Mouse (Mus musculus) kidney, adult 18-20 months (tissue): ENCODE results near the gene Strc.
"Not testable (repeated sequence)": the region's sequence is repeated elsewhere in the genome, so short reads cannot be mapped to it uniquely, and the experiment has no call there.

ENCODE experiments used
- DNase-seq: peaks from one replicate; pipeline ENCODE4 v3.0.0; 2021

Strc gene

DNA sequence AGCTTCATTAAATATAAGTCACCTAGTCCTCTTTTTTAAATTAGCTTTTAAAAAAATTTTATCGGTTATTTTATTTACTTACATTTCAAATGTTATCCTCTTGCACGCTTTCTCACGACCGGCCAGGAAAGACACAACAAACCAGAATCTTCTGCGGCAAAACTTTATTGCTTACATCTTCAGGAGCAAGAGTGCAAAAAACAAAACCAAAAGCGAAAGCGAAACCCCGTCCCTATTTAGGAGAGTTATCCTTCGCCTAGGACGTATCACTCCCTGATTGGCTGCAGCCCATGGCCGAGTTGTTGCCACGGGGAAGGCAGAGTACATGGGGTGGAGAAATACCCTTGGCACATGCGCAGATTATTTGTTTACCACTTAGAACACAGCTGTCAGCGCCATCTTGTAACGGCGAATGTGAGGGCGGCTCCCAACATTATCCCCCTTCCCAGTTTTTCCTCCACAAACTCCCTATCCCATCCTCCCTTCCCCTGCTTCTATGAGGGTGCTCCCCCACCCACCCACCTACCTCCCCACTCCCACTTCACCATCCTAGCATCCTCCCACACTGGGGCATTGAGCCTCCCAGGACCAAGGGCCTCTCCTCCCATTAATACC, at the start of gene Strc:
Gene Strc (minus strand): TSS at position 208 of the 615 bp plus-strand sequence.
- not testable (repeated sequence) for DNase-seq

DNA sequence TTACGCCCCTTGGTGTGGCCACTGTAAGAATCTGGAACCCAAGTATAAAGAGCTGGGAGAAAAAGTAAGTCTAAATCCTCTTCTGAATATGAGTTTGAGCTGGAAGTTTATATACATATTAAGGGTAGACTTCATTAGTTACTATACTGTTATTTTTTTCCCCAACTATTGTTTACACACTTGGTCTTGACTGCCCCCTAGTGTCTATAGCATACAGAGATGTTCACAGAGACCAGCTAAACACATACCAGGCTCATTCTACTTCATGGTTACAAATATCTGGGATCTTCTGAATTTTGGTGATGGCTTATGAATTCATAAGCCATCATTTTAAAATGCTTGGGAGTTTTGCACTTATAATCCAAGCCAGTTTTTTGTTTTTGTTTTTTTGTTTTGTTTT, 47.9 kb upstream of the Strc start:
- DNase-seq, result no peak

DNA sequence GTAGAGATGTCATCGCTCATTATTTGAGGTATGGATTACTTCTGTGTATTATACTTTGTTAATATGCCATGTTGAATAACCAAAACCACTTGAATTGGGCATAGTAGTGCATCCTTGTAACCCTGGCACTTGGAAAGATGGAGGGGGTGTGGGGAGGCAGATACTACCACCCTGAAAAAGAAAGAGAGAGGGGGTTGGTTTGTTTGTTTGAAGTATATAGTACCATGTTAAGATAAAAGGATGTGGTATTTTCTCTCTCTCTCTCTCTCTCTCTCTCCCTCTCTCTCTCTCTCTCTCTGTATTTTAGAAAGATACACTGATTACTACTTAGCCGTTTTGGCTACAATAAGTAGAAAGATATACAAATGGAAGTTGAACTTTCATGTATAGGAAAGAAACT, 38.9 kb upstream of the Strc start:
- DNase-seq, result no peak

DNA sequence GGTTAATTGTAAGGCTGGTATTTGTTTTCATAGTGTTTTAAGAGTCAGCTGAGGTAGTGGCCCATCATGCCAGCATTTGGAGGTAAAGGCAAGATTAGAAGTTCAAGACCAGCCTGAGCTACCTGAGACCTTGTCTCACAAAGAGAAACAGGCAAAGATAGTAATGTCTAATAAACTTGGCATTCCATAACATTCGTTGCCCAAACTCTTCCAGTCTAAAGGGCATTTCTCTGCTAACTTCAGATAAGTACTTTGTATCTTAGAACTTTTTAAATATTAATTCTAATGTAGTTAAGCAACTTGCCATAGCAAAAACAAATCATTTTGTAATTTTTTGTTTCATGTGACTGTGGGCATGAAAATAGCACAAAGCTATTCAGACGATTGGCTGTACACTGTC, 36.2 kb upstream of the Strc start:
- no peak for DNase-seq

DNA sequence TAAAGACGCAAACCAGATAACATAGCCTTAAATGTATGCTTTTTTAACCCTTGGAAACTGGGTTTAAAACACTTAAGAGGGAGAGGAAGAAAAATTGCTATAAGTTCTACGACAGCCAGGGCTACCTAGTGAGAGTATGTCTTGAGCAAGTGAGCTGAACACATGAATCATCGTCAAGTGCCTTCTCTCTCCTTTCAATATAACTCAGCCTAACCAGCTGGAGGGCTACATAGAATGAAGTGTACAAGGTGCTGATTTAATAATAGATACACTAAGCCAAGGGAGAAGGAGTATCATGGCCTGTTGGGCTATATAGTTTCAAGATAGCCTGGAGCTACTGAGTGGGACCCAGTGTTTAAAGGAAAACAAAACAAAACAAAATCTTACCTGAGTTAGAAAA, 31.5 kb upstream of the Strc start:
- no peak for DNase-seq

DNA sequence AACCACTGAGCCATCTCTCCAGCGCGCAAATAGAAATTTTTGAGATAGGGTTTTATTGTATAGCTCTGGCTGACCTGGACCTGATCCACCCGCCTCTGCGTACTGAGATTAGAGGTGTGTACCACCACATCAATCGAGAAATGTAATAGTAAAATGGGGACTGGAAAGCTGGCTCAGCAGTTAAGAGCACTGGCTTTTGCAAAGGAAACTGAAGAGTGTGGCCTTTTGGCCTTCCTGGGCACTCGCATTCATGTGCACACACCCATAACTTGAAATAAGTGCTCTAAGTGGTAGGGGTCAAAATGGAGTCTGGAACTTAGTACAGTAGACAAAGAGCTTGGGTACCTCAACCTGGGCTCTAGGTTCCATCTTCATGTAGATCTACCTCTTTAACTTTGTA, 29.4 kb upstream of the Strc start:
- DNase-seq, result no peak

DNA sequence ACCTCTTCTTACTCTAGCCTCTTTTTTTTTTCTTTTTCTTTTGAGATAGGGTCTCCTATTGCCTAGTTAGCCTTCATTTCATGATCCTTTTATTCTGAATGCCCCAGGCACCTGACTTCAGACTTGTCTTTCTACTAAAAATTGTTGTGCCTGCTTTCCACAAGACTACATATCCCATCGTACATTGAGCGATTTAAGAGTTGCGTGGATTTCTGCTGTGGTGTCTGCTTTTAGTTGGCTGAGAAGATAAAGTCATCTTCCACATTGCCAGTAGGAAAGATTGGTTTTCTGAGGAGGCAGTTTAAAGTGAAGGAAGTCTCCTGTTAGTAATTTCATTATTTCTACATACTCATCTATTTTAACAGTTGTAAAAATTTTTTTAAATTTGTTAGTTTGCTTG, 28.6 kb upstream of the Strc start:
- no peak for DNase-seq

DNA sequence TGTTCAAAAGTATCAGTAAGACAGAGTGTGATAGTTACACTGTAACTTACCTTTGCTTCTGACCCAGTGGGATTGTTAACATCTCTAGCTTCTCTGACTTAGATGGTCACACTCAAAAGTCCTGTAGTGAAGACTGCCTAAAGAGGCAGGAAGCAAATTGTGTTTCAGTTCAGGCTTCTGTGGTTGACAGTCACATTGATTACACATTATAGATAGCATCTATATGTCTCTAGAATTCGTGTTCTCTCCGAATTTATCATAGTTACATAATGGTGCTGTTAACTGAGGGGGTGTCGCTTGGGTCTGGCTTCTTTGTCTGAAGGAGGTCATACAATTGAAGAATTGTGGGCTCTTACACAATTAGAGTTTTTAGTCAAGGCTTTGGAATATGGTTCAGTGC, 28.1 kb upstream of the Strc start:
- DNase-seq, result no peak

DNA sequence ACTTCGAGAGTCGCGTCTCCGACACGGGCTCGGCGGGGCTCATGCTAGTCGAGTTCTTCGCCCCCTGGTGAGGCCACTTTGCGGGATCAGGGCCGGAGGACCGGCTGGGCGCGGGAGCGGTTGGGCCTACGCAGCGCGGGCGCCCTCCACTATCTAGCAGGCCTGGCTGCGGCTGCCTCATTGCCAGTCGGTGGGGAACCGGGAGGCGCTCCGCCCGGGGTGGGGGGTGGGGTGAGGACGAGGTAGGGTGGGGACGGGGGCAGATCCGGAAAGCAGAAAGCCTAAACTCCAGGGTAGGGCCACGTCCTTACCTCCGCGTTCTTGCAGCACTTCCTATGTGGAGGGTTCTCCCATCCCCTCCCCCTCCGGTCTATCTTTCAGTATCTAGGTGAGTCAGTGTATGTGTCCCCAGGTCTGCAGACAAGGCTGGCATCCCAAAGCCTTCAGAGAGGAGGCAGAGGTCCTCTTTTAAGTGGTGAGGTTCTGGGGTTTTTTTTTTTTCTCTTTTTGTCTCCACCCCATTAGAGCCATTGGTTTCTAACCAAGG, 27.2 kb upstream of the Strc start:
- peak; percentile 55 for DNase-seq

DNA sequence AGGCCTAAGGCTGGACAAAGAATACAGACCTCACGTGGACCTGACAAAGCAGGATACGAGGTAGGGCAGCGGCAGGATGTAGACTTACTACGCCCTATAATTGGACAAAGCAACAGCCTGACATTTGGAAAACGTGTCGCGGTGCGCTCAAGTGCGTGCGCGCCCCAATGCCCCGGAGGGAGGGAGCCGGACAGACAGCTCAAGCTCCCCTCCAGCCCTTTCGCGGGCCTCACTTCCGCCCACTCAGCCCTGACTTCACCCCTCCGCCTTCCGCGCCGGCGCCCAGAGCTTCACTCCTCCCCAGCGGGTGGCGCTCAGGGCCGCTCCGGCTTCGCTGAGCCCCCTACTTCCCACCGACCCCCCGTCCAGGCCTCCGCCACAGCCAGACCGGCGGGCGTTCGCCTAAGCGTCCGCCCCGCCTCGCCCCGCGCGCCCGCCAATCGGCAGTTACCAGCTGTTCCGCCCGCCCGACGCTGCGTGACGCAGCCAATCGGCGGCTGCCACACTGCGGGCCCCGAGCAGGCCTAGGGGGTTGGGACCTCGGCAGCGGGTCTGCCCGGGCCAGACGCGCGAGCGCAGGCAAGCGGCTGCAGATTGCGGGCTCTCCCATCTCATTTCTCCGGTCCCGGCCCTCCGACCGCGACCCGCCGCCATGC, 26.5 kb upstream of the Strc start, which contains the start of the genes Pdia3 and Catsper2:
Gene Pdia3 (plus strand): TSS at position 389 of the 656 bp plus-strand sequence.
Gene Catsper2 (minus strand): TSS at position 406 of the 656 bp plus-strand sequence.
- peak; percentile 95 for DNase-seq

DNA sequence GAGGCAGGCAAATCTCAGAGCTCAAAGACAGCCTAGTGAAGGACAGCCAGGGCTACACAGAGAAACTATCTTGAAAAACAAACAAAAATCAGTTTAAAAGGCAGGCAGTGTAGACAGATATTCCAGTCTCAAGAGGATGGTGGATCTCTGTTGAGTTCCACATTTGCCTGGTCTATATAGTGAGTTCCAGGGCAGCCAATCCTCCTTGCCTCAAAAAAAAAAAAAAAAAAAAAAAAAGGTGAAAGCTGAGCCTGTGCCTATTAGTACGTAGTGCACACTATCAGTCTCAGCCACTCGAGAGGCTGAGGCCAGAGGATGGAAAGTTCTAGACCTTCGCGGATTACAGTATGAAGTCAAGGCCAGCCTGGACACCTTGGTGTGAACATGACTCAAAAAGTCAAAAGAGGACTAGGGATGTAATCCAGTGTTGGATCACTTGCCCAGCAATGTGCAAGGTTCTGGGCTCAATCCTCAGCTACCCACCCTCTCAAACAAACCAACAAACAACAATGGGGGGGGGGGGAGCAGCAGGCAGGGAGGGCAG, 25.9 kb upstream of the Strc start:
- no peak for DNase-seq

DNA sequence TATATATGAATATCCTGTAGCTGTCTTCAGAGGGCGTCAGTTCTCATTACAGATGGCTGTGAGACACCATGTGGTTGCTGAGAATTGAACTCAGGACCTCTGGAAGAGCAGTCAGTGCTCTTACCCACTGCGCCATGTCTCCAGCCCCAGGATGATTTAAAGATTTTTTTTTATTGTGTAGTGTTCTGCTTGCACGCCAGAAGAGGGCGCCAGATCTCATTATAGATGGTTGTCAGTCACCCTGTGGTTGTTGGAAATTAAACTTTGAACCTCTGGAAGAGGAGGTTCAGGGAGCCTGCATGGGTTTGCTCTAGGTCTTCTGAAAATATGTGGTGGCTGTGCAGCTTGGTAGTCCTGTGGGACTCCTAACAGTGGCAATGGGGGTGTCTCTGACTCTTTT, 21.2 kb upstream of the Strc start:
- DNase-seq, result peak; percentile 47

DNA sequence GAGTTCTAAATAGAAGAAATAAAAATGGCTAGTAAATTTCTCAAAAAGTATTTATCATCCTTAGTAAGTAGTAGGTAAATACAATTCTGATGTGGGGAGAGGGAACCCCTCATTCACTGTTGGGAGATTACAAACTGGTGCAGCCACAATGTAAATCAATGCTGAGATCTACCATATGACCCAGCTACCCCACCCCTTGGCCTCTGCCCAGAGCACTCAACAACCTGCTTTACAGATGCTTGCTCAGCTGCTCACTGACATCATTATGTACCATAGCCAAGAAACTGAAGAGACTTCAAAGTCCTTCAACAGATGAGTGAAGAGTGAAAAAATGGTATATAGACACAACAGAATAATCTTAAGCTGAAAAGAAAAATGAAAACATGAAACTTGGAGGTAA, 16.3 kb upstream of the Strc start:
- DNase-seq, result no peak

DNA sequence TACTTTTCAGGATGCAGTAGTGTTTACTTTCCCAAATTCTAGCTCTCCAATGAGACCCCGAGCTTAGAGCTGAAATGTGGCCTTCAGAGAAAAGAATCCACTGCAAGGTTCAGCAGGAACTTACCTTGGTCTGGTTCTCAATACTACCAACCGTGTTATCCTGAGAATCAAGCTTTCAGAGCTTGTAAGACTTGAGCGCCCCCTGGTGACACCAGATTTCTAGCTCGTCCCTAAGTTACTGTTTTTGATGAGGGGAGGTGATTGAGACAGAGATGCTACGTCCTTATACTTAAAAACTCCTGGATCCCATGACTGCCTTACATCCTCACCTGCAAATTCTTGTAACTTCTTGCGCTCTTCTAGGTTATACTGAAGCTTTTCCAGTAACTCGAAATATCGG, 9.7 kb upstream of the Strc start:
- DNase-seq, result peak; percentile 84

DNA sequence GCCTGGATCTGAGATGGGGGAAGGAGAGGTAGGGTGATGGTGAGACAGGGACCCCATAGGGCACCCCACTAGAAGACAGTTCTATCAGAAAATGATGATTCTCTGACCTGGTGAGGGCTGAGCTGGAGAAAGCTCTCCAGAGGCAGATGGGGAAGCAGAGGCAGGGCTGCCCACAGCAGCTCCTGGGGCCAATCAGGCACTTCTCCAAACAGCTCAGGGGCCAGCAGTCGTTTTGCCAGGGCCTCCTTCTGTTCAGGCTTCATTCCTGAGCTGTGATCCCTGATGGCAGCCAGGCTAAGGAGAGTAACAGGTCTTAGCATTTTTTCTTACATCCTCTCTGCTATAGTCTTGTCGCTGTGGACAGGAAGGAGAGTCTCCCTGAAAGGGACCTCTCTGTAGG, 12.2 kb downstream of the Strc start:
- DNase-seq, result no peak

DNA sequence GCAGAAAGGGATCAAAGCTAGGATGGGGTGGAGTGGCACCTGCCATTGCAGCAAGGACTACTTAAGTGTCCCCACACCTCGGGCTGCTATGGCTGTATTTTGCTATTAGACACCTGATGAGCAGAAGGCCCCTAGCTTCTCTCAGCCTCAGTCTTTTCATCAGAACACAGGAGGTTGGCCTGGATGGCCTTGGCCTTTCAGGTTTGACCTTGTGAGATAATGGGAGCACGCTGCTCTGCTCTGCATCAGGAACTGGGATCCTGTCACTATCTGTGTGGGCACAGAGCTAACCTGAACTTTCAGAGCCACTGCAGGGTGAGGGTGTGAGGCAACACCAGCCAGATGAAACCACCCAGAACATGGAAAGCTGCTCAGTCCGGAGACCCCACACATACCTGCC, 14.7 kb downstream of the Strc start:
- no peak for DNase-seq

DNA sequence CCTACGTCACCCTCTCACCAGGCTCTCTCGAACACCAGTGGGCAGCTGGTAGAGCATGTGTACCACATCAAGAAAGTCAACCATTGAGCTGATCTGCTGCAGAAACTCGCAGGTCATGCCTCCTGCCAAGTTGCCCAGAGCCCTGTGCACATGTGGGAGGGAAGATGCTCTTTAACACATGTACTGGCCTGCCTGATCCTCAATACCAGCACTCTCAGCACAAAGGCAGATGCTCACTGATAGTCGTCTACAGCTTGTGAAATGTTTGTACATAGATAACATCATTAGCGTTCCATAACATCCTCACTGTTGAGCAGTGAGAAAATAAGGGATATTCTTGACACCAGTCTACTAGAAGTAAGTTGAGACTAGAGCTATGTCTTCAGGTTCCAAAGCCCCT, 16.0 kb downstream of the Strc start:
- no peak for DNase-seq

DNA sequence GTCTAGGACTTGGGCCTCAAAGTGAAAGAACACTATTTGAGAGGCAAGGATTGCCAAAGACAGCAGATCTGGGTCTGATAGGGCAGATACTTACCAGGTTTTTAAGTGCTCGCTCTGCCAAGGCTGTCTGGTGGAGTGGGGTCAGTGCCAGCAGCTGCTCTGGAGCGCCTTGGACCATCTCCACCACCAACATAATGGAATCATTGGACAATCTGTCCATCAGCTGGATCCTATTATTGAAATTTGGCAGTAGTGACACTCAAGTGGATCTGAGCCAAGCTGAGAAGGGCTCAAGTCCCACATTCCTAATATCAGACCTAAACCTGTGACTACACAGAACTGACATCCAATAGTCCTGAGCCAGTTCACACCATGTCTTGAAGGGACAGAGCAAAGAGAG, 18.1 kb downstream of the Strc start:
- DNase-seq, result no peak

DNA sequence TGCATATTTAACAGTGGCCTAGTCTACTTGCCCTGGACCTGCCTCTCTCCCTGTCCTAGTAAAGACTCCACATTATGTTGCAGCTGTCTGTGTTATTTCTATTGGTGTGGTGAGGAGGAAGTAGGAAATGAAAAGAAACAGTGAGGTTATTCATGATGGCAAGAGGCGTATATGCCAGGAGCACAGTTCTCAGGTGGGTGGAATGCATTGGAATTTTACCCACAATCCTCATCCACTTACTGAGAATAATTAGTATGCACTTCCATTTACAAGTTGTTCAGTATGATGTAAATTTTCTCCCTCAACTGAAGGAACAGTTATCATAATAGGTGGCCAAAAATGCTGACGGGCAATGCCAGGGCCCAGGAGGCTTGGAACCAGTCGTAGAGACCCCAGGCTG, 23.3 kb downstream of the Strc start:
- DNase-seq, result no peak

DNA sequence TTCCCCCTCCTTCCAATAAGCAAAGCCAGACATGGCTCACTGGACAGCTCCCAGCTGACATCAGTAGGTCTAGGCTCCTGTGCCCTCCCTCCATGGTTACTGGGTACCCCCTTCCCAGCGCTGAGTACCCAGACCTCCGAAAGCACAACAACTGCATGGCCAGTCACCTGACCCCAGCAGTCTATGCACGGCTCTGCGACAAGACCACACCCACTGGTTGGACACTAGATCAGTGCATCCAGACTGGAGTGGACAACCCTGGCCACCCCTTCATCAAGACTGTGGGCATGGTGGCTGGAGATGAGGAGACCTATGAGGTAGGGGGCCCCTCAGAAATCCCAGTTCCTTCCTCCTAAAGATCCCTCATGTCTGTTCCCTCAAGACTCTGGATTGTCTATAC, 27.5 kb downstream of the Strc start:
- no peak for DNase-seq

DNA sequence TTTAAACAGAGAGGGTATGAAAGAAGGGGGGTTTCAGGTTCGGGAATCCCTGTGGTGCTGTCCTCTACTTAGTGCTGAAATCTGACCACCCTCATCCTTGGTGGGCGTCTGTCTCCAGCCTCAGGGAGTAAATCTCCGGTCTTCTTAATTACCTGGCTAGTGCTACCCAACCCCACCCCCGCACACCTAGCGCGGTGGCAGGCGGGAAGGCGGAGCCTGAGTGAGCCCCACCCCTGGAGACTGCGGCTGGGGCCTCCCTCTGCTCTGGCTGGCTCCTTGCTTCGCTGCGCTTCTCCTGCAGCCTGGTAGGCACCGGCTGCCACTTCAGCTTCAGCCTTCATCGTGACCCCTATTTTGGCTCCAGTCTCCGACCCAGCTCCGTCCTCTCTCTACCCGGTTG, 28.6 kb downstream of the Strc start:
- peak; percentile 80 for DNase-seq

DNA sequence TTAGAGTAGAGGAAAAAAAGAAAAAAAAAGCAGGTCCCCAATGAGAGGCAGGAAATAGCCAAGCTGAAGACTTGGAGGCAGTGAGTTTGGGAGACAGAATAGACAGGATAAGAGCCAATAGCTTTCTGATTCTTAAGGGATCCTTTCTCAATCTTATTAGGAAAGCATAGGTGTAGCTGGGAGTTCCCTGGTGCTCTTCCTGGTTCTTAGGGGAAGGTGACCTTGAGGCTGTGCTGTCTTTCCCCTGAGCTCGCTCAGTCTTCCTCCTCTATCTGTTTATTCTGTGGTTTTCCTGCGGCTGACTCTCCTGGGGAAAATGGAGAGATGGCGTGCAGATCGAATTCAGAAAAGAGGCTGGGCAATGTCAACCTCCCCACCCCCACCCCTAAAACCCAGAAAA, 29.0 kb downstream of the Strc start:
- no peak for DNase-seq

DNA sequence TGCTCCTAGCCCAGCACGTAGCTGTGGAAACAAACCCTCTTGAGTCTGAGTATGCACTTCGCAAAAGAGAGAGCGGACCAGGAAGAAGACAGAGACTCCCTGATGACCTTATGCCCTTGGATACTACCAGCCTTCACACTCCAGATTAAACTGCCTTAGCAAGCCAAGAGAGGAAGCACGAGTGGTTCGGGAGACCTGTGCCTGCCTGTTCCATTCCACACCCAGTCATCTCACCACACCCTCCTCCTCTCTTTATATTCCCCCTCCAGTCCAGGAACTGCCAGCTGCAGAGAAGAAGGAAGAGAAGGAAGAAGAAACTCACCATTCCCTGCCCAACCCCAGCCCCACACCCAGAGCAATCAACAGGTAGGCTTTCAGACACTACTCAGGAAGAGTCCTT, 29.5 kb downstream of the Strc start, which contains the start of gene Ckmt1:
Gene Ckmt1 (plus strand): TSS at position 221 of the 400 bp plus-strand sequence.
- peak; percentile 14 for DNase-seq
